Mouse (Mus musculus) embryonic facial prominence, embryonic 14.5 days (tissue): ENCODE data around the gene Zfp719. TPM values are rescaled to one million over a fixed set of nuclear protein-coding genes. Genes with fewer than 3 reads are reported as not detected.

Experiments
- ATAC-seq: fragments of 200-750 bp; cut with Nextera tagmentation; 2 replicates; pipeline ENCODE4 v1.8.0; 2017; ENCODE audit warnings: low read depth, moderate number of reproducible peaks, moderate TSS enrichment
- DNase-seq: peaks from one replicate; pipeline ENCODE4 v3.0.0-alpha.2; 2015; ENCODE audit warnings: low spot score
- H3K27ac ChIP-seq: fragments of 300-500 bp; sonication (generic); replicated peaks from 2 replicates; pipeline ENCODE4 v1.5.1; 2014; ENCODE audit warnings: low read depth, mild to moderate bottlenecking, low read length, moderate library complexity
- H3K27me3 ChIP-seq: fragments of 300-500 bp; sonication (generic); replicated peaks from 2 replicates; pipeline ENCODE4 v1.6.1; 2014; ENCODE audit warnings: low read length; ENCODE audit not compliant: control insufficient read depth, insufficient read depth
- H3K36me3 ChIP-seq: fragments of 300-500 bp; sonication (generic); 2 replicates; pipeline ENCODE4 v1.6.1; 2014; ENCODE audit warnings: low read length, mixed read lengths; ENCODE audit not compliant: control insufficient read depth, insufficient read depth
- H3K4me1 ChIP-seq: fragments of 300-500 bp; sonication (generic); 2 replicates; pipeline ENCODE4 v1.6.1; 2014; ENCODE audit warnings: antibody characterized with exemption, low read length; ENCODE audit not compliant: control insufficient read depth, insufficient read depth
- H3K4me2 ChIP-seq: fragments of 300-500 bp; sonication (generic); 2 replicates; pipeline ENCODE4 v1.6.1; 2014; ENCODE audit warnings: low read depth, mild to moderate bottlenecking, low read length, moderate library complexity, mixed read lengths
- H3K4me3 ChIP-seq: fragments of 300-500 bp; sonication (generic); 2 replicates; pipeline ENCODE4 v1.5.1; 2014; ENCODE audit warnings: low read depth, mild to moderate bottlenecking, low read length
- H3K9ac ChIP-seq: fragments of 300-500 bp; sonication (generic); 2 replicates; pipeline ENCODE4 v1.6.1; 2014; ENCODE audit warnings: low read depth, mild to moderate bottlenecking, low read length, moderate library complexity, mixed read lengths
- H3K9me3 ChIP-seq: fragments of 300-500 bp; sonication (generic); 2 replicates; pipeline ENCODE4 v1.6.1; 2016; ENCODE audit warnings: low read length; ENCODE audit not compliant: control insufficient read depth
- whole genome bisulfite sequencing: fragments of 180-500 bp; shearing (Covaris S2); extraction: QIAGEN DNeasy Blood & Tissue Kit; methylation state at CpG from one replicate; pipeline ENCODE4 v1.1.7; 2014; 5-methylcytosine and 5-hydroxymethylcytosine counted together
- polyA plus RNA-seq: library from polyadenylated mRNA; unstranded; fragments of >200 nt; fragmentation: Nextera tagmentation; extraction: Ambion mirVana; gene quantifications from 2 replicates; pipeline ENCODE4 v1.2.1, GENCODE M21; 2014

Zfp719 gene
- polyA plus RNA-seq, 1 experiment from 2014 or later: 13.0 TPM

- no peak for ATAC-seq
- Histone ChIP-seq H3K27me3 (no peaks in the 10 kb centered on the region), H3K4me1 (no peaks in the 10 kb centered on the region), H3K27ac (no peak overlapping the region), H3K4me2 (no peak overlapping the region), H3K36me3 (no peaks in the 10 kb centered on the region), H3K9ac (no peak overlapping the region), H3K9me3 (no peaks in the 10 kb centered on the region), H3K4me3 (no peak overlapping the region)
- 60% methylated on average over 4 of the region's 4 CpGs for WGBS
- peak; percentile 17 for DNase-seq
Measured at GRCm38 (mm10) chr7:43553153-43553552, 26.3 kb upstream of the Zfp719 start.

DNA sequence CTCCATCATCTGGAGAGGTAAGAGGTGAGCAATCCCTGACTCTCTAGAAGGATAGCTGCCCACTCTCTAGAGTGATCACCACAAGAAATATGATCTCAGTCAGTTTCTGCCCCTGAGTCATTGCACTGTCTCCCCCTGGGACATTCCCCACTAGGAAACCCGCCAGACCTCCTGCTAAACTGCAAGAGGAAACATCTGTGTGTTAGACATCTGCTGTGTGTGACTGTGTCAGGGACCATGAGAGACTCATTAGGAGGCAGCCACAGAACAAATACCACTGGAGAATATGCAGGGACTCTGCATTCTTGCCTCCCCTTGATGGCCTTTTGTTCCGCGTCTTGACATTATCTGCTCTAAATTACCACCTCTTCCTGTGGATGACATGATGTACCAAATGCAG lies 24.9 kb upstream of the Zfp719 start:
- ATAC-seq: peak; percentile 65; the same call in 1 of the 2 replicates

DNA sequence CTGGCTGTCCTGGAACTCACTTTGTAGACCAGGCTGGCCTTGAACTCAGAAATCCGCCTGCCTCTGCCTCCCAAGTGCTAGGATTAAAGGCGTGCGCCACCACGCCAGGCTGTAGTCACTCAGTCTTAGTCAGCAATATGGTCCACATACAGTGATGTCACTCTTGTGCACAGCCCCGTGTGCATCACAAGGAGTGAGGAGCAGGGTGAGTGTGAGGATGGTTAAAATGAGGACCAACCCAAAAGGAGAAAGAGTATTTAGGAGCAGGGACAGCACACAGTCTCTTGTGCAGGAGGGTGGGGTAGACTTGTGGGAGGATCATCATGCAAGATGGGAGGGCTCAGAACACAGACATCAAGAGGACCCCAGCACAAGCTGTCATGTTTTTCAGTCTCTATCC lies 24.1 kb upstream of the Zfp719 start:
- H3K27ac ChIP-seq: no peak overlapping the region
- DNase-seq (no peak), ATAC-seq (no peak)
- H3K4me2 ChIP-seq: no peak overlapping the region
- no peaks in the 10 kb centered on the region for H3K36me3 ChIP-seq
- H3K4me3 ChIP-seq: no peak overlapping the region
- WGBS: 84% methylated on average over 5 of the region's 5 CpGs
- H3K4me1 ChIP-seq: no peaks in the 10 kb centered on the region
- H3K9me3 ChIP-seq: no peaks in the 10 kb centered on the region
- H3K27me3 ChIP-seq: no peaks in the 10 kb centered on the region
- H3K9ac ChIP-seq: no peak overlapping the region

More for the DNA sequence above, 24.9 kb upstream of the Zfp719 start:
- DNase-seq: peak; percentile 81
- no peak overlapping the region for H3K4me3 ChIP-seq
- WGBS: 13% methylated on average over 3 of the region's 3 CpGs
- no peaks in the 10 kb centered on the region for H3K36me3 ChIP-seq
- no peak overlapping the region for H3K27ac ChIP-seq
- no peaks in the 10 kb centered on the region for H3K9me3 ChIP-seq
- no peak overlapping the region for H3K9ac ChIP-seq
- no peaks in the 10 kb centered on the region for H3K27me3 ChIP-seq
- no peaks in the 10 kb centered on the region for H3K4me1 ChIP-seq
- H3K4me2 ChIP-seq: no peak overlapping the region

GRCm38 (mm10) chr7:43556901-43557300 lies 22.5 kb upstream of the Zfp719 start:
- no peak overlapping the region for H3K27ac ChIP-seq

DNA sequence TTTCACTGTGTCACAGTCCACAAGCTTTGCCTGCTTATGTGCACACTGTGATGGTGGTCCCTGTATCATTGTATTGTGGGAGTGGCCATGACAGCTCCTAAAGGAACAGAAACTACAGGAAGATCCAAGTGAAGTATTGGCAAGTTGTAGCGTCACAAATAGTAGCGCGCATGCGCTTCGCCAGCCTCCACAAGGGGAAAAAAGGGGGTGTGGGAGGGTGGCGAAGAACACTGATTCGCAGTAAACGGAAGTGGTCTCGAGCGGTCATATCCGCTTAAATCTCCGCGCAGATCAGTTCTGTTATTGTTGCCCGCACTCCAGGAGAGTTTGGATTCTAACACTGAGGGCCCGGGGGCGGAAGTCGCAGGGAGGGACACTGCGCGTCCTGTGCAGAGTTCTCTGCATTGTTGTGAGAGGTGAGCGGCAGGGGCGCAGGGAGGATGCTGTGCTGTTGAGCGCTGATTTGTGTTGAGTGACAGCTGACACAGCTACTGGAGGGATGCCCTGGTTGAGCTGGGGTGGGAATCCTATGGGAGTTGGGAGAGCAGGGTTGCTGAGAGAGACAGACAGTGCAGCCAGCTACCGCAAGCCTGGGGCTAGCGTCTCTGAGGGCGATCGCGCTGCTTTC lies 17.3 kb upstream of the Zfp719 start, which contains the start of gene Zfp658:
Zfp658 (plus strand) TSS at position 251 of the 628 bp plus-strand sequence.
- peaks cover 18% of the 10 kb centered on the region for H3K36me3 ChIP-seq
- H3K4me1 ChIP-seq: peaks cover 10% of the 10 kb centered on the region
- ATAC-seq (peak; percentile 93), DNase-seq (peak; percentile 96)
- H3K4me2 ChIP-seq: peak within 1 kb of the TSS; percentile 62
- H3K27me3 ChIP-seq: no peaks in the 10 kb centered on the region
- peak within 1 kb of the TSS; percentile 66 for H3K9ac ChIP-seq
- WGBS: under 1% methylated on average over 27 of the region's 27 CpGs
- peak within 1 kb of the TSS; percentile 77 for H3K27ac ChIP-seq
- peak within 1 kb of the TSS; percentile 55 for H3K4me3 ChIP-seq
- no peaks in the 10 kb centered on the region for H3K9me3 ChIP-seq

More at GRCm38 (mm10) chr7:43556901-43557300, 22.5 kb upstream of the Zfp719 start:
- H3K4me3 ChIP-seq: no peak overlapping the region
- no peak overlapping the region for H3K9ac ChIP-seq
- peak; percentile 33 for DNase-seq
- H3K27me3 ChIP-seq: no peaks in the 10 kb centered on the region
- no peak overlapping the region for H3K4me2 ChIP-seq
- H3K9me3 ChIP-seq: no peaks in the 10 kb centered on the region
- no peaks in the 10 kb centered on the region for H3K4me1 ChIP-seq
- WGBS: 64% methylated on average over 1 of the region's 1 CpGs
- ATAC-seq: no peak
- no peaks in the 10 kb centered on the region for H3K36me3 ChIP-seq

GRCm38 (mm10) chr7:43562651-43563070 lies 16.7 kb upstream of the Zfp719 start:
- Histone ChIP-seq H3K9ac (peak overlapping the region; percentile 66), H3K4me3 (peak overlapping the region; percentile 55), H3K4me2 (peak overlapping the region; percentile 62), H3K4me1 (peaks cover 10% of the 10 kb centered on the region), H3K27ac (peak overlapping the region; percentile 77), H3K36me3 (peaks cover 22% of the 10 kb centered on the region), H3K27me3 (no peaks in the 10 kb centered on the region), H3K9me3 (no peaks in the 10 kb centered on the region)
- ATAC-seq (peak; percentile 31), DNase-seq (peak; percentile 38)
- WGBS: under 1% methylated on average over 10 of the region's 10 CpGs

DNA sequence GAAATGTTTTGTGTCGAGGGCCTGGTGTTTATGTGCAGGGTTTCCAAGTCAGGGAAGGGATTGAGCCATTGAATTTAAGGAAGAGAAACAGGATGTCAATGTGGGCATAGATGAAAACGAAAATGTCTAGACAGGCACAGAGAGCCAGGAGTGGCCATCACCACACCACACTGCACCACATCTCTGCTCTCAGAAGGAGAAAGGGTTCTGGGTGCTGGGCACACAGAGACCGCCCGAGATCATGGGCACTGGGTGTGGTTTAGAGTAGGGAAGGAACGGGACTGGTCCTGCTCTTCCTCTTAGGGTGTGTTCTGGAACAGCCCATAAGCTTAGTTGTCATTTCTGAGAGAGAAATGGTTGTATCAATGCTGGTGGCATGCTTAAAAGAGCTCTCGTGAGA lies 16.1 kb upstream of the Zfp719 start:
- DNase-seq: no peak
- H3K4me3 ChIP-seq: peak overlapping the region; percentile 55
- H3K9me3 ChIP-seq: no peaks in the 10 kb centered on the region
- H3K36me3 ChIP-seq: peaks cover 27% of the 10 kb centered on the region
- H3K4me1 ChIP-seq: peaks cover 10% of the 10 kb centered on the region
- H3K27me3 ChIP-seq: no peaks in the 10 kb centered on the region
- ATAC-seq: no peak
- H3K27ac ChIP-seq: no peak overlapping the region
- H3K9ac ChIP-seq: peak overlapping the region; percentile 66; the same call in 1 of the 2 replicates
- peak overlapping the region; percentile 62 for H3K4me2 ChIP-seq
- 60% methylated on average over 6 of the region's 6 CpGs for WGBS

GRCm38 (mm10) chr7:43571216-43571615 lies 8.2 kb upstream of the Zfp719 start:
- H3K4me1 ChIP-seq: no peaks in the 10 kb centered on the region
- H3K27ac ChIP-seq: no peak overlapping the region
- H3K9ac ChIP-seq: no peak overlapping the region
- no peak for DNase-seq
- 91% methylated on average over 2 of the region's 2 CpGs for WGBS
- no peaks in the 10 kb centered on the region for H3K9me3 ChIP-seq
- peaks cover 84% of the 10 kb centered on the region for H3K36me3 ChIP-seq
- no peak for ATAC-seq
- no peaks in the 10 kb centered on the region for H3K27me3 ChIP-seq
- H3K4me2 ChIP-seq: no peak overlapping the region
- no peak overlapping the region for H3K4me3 ChIP-seq

- ATAC-seq (no peak), DNase-seq (no peak)
- peaks cover 24% of the 10 kb centered on the region for H3K36me3 ChIP-seq
- H3K4me2 ChIP-seq: peak overlapping the region; percentile 73
- WGBS: 66% methylated on average over 5 of the region's 5 CpGs
- H3K4me1 ChIP-seq: peaks cover 6% of the 10 kb centered on the region
- H3K27ac ChIP-seq: peak overlapping the region; percentile 88; the same call in 1 of the 2 replicates
- H3K4me3 ChIP-seq: peak overlapping the region; percentile 81
- H3K27me3 ChIP-seq: no peaks in the 10 kb centered on the region
- no peaks in the 10 kb centered on the region for H3K9me3 ChIP-seq
- peak overlapping the region; percentile 85 for H3K9ac ChIP-seq
Measured at GRCm38 (mm10) chr7:43580526-43580925, 1.1 kb downstream of the Zfp719 start.
